Mouse (Mus musculus): ENCODE results near the gene Maco1.
A peak's percentile ranks its signal among the peaks of the same experiment; 100 is the strongest.

DNA sequence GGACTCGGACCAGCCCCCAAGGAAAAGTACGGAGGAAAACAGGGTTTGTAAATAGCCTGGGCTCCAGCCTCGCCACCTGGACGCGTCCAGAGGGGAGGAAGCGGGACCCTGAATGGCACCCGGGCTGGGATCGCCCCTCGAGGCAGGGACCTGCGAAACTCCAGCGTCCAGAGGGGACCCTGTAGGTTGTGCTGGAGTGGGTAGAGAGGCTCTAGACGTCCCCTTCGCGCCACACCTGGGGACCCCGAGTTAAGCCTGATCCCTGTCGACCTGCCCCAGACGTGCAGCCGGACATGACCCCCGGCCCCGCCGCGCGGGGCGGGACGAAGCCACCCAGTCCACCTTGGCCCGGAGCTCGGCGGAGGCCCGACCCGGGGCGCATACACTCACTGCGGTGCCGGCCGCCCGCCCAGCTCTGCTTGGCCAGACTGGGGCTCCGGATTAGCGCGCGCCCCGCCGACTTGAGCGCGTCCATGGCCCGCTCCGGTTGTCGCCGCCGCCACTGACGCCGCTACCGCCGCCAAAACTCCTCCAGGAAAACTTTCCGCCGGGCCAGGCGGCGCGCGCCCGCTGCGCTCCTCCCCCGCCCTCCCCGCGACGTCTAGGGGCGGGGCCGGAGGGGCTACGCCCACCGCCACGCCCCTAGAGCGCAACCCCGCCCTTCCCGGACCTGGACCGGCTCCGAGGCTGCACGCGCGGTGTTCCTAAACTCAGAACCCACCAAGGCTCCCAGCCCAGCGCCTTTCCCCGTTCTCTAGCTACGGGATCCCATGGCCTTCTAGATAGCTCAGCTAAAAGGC lies 85.5 kb downstream of the Maco1 start, which contains the start of gene Ldlrap1:
- TF ChIP-seq POLR2A (IDR thresholded peaks at IDR 0.05; ENCODE audit: low read depth, low read length), result peak; percentile 64; the same call in 1 of the 2 replicates
- no peak for TF ChIP-seq CTCF (IDR thresholded peaks at IDR 0.05; ENCODE audit: extremely low read depth, insufficient read length, insufficient replicate concordance, low read depth, low read length)
